Mouse (Mus musculus) lung, embryonic 14.5 days (tissue): ENCODE measurements around the gene Ap1g2. TPM values are rescaled to one million over a fixed set of nuclear protein-coding genes. Genes with fewer than 3 reads are reported as not detected.

ENCODE experiments used
- ATAC-seq: fragments of 200-750 bp; cut with Nextera tagmentation; 2 replicates; pipeline ENCODE4 v1.8.0; 2017; ENCODE audit warnings: mild to moderate bottlenecking, moderate TSS enrichment, moderate library complexity; ENCODE audit not compliant: insufficient read depth
- DNase-seq: peaks from one replicate; pipeline ENCODE4 v3.0.0-alpha.2; 2015
- H3K27ac ChIP-seq: fragments of 300-500 bp; sonication (generic); 2 replicates; pipeline ENCODE4 v1.5.1; 2014; ENCODE audit warnings: low read depth, mild to moderate bottlenecking, moderate library complexity
- H3K27me3 ChIP-seq: fragments of 300-500 bp; sonication (generic); 2 replicates; pipeline ENCODE4 v1.6.1; 2014; ENCODE audit warnings: low read length, control low read depth; ENCODE audit not compliant: insufficient read depth
- H3K36me3 ChIP-seq: fragments of 300-500 bp; sonication (generic); 2 replicates; pipeline ENCODE4 v1.6.1; 2014; ENCODE audit warnings: control low read depth; ENCODE audit not compliant: insufficient read depth
- H3K4me1 ChIP-seq: fragments of 300-500 bp; sonication (generic); 2 replicates; pipeline ENCODE4 v1.6.1; 2014; ENCODE audit warnings: antibody characterized with exemption, control low read depth; ENCODE audit not compliant: insufficient read depth
- H3K4me2 ChIP-seq: fragments of 300-500 bp; sonication (generic); 2 replicates; pipeline ENCODE4 v1.6.1; 2014; ENCODE audit warnings: mild to moderate bottlenecking
- H3K4me3 ChIP-seq: fragments of 300-500 bp; sonication (generic); 2 replicates; pipeline ENCODE4 v1.5.1; 2014; ENCODE audit warnings: low read depth, low read length
- H3K9ac ChIP-seq: fragments of 300-500 bp; sonication (generic); 2 replicates; pipeline ENCODE4 v1.6.1; 2014
- H3K9me3 ChIP-seq: fragments of 300-500 bp; sonication (generic); 2 replicates; pipeline ENCODE4 v1.6.1; 2016; ENCODE audit warnings: low read depth, low read length, control low read depth
- CTCF ChIP-seq: IDR thresholded peaks from 2 replicates; pipeline ENCODE4 v1.5.1; 2016; ENCODE audit warnings: antibody characterized with exemption, low read depth
- WGBS: fragments of 180-500 bp; shearing (Covaris S2); extraction: QIAGEN DNeasy Blood & Tissue Kit; methylation state at CpG from one replicate; pipeline ENCODE4 v1.1.7; 2014; 5-methylcytosine and 5-hydroxymethylcytosine counted together
- polyA plus RNA-seq: library from polyadenylated mRNA; unstranded; fragments of >200 nt; fragmentation: Nextera tagmentation; extraction: Ambion mirVana; gene quantifications from 2 replicates; pipeline ENCODE4 v1.2.1, GENCODE M21; 2014

Gene Ap1g2
- polyA plus RNA-seq, 1 experiment from 2014 or later = 16.3 TPM

DNA sequence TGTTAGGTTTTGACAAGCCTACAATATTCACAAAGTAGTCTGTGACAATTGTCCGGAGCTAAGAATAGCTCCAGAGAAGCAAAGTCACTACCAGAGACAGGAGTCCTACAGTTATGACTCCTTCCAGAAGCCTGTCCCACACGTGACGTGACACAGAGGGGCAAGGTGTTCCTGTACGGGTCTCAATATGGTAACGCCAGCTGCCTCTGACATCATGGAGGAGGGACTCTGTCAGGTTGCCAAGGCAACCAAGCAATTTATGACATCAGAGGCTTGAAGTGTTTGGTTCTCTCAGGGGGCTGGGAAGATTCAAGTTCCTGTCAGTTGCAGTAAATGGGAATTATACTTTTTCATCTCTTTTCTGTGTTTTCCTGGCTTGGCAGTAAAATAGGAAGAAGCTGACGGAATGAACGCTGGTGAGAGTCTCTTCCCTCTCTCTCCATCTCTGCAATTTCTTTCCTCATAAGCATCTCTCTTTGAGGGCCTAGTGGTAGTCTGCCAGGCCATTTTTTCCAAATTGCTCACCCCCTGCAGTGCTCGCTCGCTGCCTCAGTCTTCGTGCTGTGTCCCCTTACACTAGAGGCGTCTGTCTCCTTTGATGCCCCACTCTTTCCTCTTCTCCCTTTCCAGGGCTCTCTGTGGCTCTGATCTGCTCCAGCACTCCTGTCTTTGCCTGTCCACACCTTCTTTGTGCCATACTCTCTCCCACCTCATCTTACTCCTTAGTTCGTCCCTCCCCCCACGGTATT, 17.0 kb downstream of the Ap1g2 start:
- 53% methylated on average over 13 of the region's 13 CpGs for WGBS
- Histone ChIP-seq H3K4me3 (no peak overlapping the region), H3K27me3 (no peaks in the 10 kb centered on the region), H3K27ac (no peak overlapping the region), H3K36me3 (no peaks in the 10 kb centered on the region), H3K4me1 (no peaks in the 10 kb centered on the region; the same call in 1 of the 2 replicates), H3K4me2 (no peak overlapping the region), H3K9me3 (no peaks in the 10 kb centered on the region), H3K9ac (no peak overlapping the region)
- DNase-seq (peak; percentile 49), ATAC-seq (no peak)
- no peak for TF ChIP-seq CTCF

DNA sequence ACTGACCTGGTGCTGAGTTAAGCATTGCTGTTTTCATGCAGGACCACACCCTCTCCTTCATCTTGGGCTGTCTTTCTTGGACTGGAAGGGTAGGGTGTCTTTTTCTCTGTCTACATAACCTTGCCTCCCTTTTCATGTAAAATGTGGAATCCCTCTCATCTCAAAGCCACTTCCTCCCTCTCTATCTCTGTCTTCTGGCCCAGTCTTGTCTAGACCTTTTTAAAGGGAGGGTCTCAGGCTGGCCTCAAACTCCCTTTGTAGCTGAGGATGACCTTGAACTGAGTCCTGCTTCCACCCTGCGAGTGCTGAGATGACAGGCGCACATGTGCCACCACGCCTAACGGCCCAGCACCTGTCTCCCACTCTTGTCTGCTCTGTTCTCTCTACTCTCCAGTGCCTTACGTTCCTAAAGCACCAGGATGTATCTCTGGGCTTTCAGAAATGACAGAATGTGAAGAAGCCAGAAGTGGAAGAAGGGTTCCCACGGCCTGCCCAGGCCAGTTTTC, 20.3 kb downstream of the Ap1g2 start:
- no peaks in the 10 kb centered on the region for H3K9me3 ChIP-seq
- no peak for ATAC-seq
- H3K27me3 ChIP-seq = no peaks in the 10 kb centered on the region
- no peak for DNase-seq
- H3K36me3 ChIP-seq = no peaks in the 10 kb centered on the region
- H3K4me2 ChIP-seq = no peak overlapping the region
- no peaks in the 10 kb centered on the region for H3K4me1 ChIP-seq
- 80% methylated on average over 6 of the region's 6 CpGs for WGBS
- TF ChIP-seq CTCF = no peak
- no peak overlapping the region for H3K9ac ChIP-seq
- no peak overlapping the region for H3K27ac ChIP-seq
- H3K4me3 ChIP-seq = no peak overlapping the region

- Histone ChIP-seq H3K27ac (no peak overlapping the region), H3K36me3 (no peaks in the 10 kb centered on the region), H3K4me3 (no peak overlapping the region), H3K4me2 (no peak overlapping the region), H3K9me3 (no peaks in the 10 kb centered on the region), H3K9ac (no peak overlapping the region), H3K27me3 (no peaks in the 10 kb centered on the region), H3K4me1 (no peaks in the 10 kb centered on the region)
- DNase-seq (no peak), ATAC-seq (no peak)
- TF ChIP-seq CTCF = no peak
- WGBS = 53% methylated on average over 9 of the region's 9 CpGs
Measured at GRCm38 (mm10) chr14:55085324-55086008, 20.9 kb downstream of the Ap1g2 start.

DNA sequence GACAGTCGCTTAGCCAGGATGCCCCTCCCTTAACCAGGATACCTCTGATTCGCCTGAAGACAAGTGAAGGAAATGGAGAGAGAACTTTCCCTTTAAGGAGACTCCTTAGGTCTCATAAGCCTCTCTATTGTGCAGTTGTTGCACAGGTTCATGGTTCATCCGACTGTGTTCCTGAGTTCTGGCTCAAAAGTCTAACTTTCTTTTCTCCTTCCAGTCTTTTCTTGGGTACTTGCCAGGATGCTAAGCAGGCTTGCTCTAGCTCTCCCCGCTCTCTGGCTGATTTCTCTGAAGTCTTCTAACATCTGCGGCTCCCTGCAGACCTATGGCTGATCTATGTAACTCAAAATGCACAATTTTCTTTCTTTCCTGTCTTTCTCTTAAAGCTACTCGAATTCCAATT, 22.9 kb downstream of the Ap1g2 start:
- Histone ChIP-seq H3K4me3 (no peak overlapping the region), H3K27me3 (no peaks in the 10 kb centered on the region; the same call in 1 of the 2 replicates), H3K9ac (no peak overlapping the region), H3K4me2 (no peak overlapping the region), H3K4me1 (no peaks in the 10 kb centered on the region), H3K9me3 (no peaks in the 10 kb centered on the region), H3K36me3 (no peaks in the 10 kb centered on the region), H3K27ac (no peak overlapping the region)
- WGBS = 60% methylated on average over 6 of the region's 6 CpGs
- ATAC-seq (no peak), DNase-seq (peak; percentile 43)
- no peak for TF ChIP-seq CTCF

- Histone ChIP-seq H3K4me2 (no peak overlapping the region), H3K27me3 (no peaks in the 10 kb centered on the region; the same call in 1 of the 2 replicates), H3K9ac (no peak overlapping the region), H3K36me3 (no peaks in the 10 kb centered on the region), H3K4me1 (no peaks in the 10 kb centered on the region), H3K4me3 (no peak overlapping the region), H3K9me3 (no peaks in the 10 kb centered on the region), H3K27ac (no peak overlapping the region)
- DNase-seq (no peak), ATAC-seq (no peak)
- WGBS = 31% methylated on average over 5 of the region's 5 CpGs
- no peak for TF ChIP-seq CTCF
Measured at GRCm38 (mm10) chr14:55081105-55081504, 25.3 kb downstream of the Ap1g2 start.

DNA sequence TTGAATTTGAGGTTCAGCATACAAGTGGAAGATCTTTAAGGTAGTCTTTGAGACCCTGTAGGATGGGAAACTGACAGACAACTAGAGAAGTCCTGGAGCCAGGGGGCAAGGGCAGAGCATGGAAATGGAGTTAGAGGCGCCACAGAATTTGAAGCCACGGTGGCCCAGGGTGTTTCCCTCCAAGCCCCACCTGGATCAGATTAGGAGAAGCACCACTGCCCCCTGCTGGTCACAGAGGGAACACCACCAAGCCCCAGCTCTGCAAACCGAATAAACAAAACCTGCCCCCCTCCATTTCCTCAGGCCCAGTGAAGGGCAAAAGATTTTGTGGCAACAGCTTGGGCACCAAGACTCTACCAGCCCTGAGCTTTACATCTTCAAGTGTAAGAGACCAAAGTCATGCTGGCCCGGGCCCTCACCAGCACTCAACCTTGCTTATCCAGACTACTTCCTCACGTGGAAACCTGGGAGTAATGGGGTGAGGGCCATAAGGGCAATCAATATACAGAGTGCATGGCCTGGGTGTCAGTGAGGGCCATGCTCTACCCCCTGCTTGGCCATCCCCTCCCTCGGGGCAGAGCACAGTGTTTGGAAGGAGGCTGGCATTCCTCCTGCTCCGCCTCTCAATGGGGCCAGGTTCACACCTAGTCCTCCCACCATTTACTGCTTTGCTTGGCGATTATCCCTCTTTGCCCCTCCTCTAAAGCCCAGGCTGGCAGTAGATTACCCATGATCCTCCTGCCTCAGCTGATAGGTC, 27.0 kb downstream of the Ap1g2 start:
- Histone ChIP-seq H3K4me2 (peak overlapping the region; percentile 44), H3K4me1 (no peaks in the 10 kb centered on the region), H3K27me3 (no peaks in the 10 kb centered on the region; the same call in 1 of the 2 replicates), H3K4me3 (no peak overlapping the region), H3K9ac (no peak overlapping the region; the same call in 1 of the 2 replicates), H3K27ac (no peak overlapping the region), H3K36me3 (no peaks in the 10 kb centered on the region), H3K9me3 (no peaks in the 10 kb centered on the region)
- ATAC-seq (peak; percentile 50), DNase-seq (peak; percentile 86)
- TF ChIP-seq CTCF = peak; percentile 92
- WGBS = 17% methylated on average over 8 of the region's 8 CpGs
